Mouse (Mus musculus): ENCODE data around the gene Lpo. TPM values are rescaled to one million over a fixed set of nuclear protein-coding genes. Genes with fewer than 3 reads are reported as not detected.

Gene Lpo
- polyA plus RNA-seq, 1 experiment from 2014 or later = 0.28 TPM

DNA sequence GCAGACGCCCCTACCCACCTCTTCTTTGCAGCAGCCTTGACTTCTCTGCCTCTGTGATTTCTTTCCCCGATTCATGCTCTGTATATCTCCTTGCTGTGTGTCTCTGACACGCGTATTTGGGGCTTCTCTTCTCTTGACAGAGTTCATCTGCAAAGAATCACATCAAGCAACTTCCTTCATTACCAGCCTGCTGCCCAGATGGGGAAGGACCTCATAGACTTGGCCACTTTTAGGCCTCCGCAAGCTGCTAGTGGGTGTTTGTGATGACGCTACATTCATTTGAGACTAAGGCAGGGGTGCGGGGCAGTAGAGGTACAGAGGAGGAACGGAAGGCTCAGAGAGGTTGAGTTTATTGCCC is 25.5 kb upstream of the Lpo start:
- DNase-seq (ENCODE audit: low spot score) (no peak), ATAC-seq (replicated peaks; ENCODE audit: low FRiP score) (no peak)
- peak overlapping the region; percentile 62 for H3K9ac ChIP-seq (ENCODE audit: low read length)
- no peaks in the 10 kb centered on the region for H3K4me1 ChIP-seq (replicated peaks; ENCODE audit: control insufficient read depth, insufficient read depth, low read length)
- peak overlapping the region; percentile 66 for H3K4me2 ChIP-seq (ENCODE audit: low read depth, low read length, severe bottlenecking)
- H3K27me3 ChIP-seq (ENCODE audit: control insufficient read depth, insufficient read depth, low read length) = no peaks in the 10 kb centered on the region
- no peaks in the 10 kb centered on the region for H3K9me3 ChIP-seq (ENCODE audit: control insufficient read depth, low read length)
- H3K36me3 ChIP-seq (ENCODE audit: control insufficient read depth, insufficient read depth, low read length) = no peaks in the 10 kb centered on the region
- 36% methylated on average over 8 of the region's 8 CpGs for WGBS
- H3K4me3 ChIP-seq (ENCODE audit: low read depth, low read length) = peak overlapping the region; percentile 53
- no peak overlapping the region for H3K27ac ChIP-seq (ENCODE audit: low read depth, low read length)

DNA sequence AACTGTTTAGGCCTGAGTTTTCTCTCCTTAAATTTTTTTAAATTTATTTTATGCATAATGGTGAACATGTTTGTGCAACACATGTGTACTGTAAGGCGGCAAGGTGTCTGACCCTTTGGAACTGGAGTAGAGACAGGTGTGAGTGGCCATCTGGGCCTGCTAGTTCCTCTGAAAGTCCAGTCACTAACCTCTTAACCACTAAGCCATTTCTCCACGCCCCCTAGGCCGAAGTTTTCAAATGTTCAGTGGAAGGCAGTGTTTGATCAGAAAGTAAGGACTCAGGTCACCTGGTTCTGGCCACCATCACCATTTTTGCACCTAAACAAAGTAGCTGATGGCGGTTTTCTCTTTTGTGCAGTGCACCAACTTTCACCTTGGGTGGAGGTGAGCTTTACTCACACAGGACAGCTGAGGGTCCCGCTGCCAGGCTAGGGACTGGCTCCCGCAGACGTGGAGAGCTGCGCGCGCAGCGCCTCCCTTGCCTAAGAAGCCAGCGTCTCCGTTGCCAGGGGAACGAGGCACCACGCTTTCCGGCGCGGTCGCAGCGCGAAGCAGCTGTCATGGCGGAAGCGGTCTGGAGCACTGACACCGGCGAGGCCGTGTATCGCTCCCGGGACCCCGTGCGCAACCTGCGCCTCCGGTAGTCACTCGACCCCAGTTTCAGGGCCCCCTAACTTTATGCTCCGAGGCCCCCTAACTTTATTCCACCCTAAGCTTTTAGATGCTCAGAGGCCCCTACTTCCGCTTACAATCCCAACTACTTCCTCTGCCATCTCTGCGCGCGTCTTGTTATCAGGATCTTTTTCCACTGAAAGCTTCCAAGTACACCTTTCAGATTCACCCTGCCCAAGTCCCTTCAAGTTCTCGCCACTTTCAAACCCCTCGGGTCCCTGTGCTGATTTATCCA is 24.9 kb upstream of the Lpo start, which contains the start of gene Mks1:
Mks1 (plus strand) TSS at position 526 of the 907 bp plus-strand sequence.
- DNase-seq (ENCODE audit: low spot score) (peak; percentile 96), ATAC-seq (replicated peaks; ENCODE audit: low FRiP score) (peak; percentile 94)
- Histone ChIP-seq H3K4me2 (ENCODE audit: low read depth, low read length, severe bottlenecking) (peak within 1 kb of the TSS; percentile 66), H3K9me3 (ENCODE audit: control insufficient read depth, low read length) (no peaks in the 10 kb centered on the region), H3K36me3 (ENCODE audit: control insufficient read depth, insufficient read depth, low read length) (no peaks in the 10 kb centered on the region), H3K27ac (ENCODE audit: low read depth, low read length) (no peak within 1 kb of the TSS), H3K9ac (ENCODE audit: low read length) (peak within 1 kb of the TSS; percentile 62), H3K4me1 (replicated peaks; ENCODE audit: control insufficient read depth, insufficient read depth, low read length) (no peaks in the 10 kb centered on the region), H3K4me3 (ENCODE audit: low read depth, low read length) (peak within 1 kb of the TSS; percentile 53), H3K27me3 (ENCODE audit: control insufficient read depth, insufficient read depth, low read length) (no peaks in the 10 kb centered on the region)
- WGBS = 4% methylated on average over 40 of the region's 40 CpGs

DNA sequence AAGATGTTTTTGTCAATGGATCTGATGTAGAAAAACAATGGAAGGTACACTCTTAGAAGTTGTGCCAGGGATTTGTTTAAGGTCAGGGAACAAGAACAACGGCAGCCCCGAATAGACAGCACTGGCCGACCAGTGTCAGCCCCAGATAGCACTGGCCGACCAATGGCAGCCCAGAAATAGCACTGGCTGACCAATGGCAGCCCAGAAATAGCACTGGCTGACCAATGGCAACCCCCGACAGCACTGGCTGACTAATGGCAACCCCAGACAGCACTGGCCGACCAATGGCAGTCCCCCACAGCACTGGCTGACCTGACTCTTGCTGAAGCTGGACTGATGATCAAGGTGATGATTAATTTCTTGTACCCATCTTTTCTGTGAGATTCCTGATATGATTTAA is 19.8 kb upstream of the Lpo start:
- Histone ChIP-seq H3K4me3 (ENCODE audit: low read depth, low read length) (no peak overlapping the region), H3K27ac (ENCODE audit: low read depth, low read length) (no peak overlapping the region), H3K27me3 (ENCODE audit: control insufficient read depth, insufficient read depth, low read length) (no peaks in the 10 kb centered on the region), H3K9ac (ENCODE audit: low read length) (no peak overlapping the region), H3K4me1 (replicated peaks; ENCODE audit: control insufficient read depth, insufficient read depth, low read length) (no peaks in the 10 kb centered on the region), H3K36me3 (ENCODE audit: control insufficient read depth, insufficient read depth, low read length) (no peaks in the 10 kb centered on the region), H3K9me3 (ENCODE audit: control insufficient read depth, low read length) (no peaks in the 10 kb centered on the region), H3K4me2 (ENCODE audit: low read depth, low read length, severe bottlenecking) (no peak overlapping the region)
- 84% methylated on average over 6 of the region's 6 CpGs for WGBS
- DNase-seq (ENCODE audit: low spot score) = no peak
- no peak for ATAC-seq (replicated peaks; ENCODE audit: low FRiP score)

GRCm38 (mm10) chr11:87846968-87847600 is 19.0 kb upstream of the Lpo start:
- Histone ChIP-seq H3K9ac (ENCODE audit: low read length) (no peak overlapping the region), H3K4me1 (replicated peaks; ENCODE audit: control insufficient read depth, insufficient read depth, low read length) (no peaks in the 10 kb centered on the region), H3K27me3 (ENCODE audit: control insufficient read depth, insufficient read depth, low read length) (no peaks in the 10 kb centered on the region), H3K36me3 (ENCODE audit: control insufficient read depth, insufficient read depth, low read length) (no peaks in the 10 kb centered on the region), H3K4me3 (ENCODE audit: low read depth, low read length) (no peak overlapping the region), H3K27ac (ENCODE audit: low read depth, low read length) (no peak overlapping the region), H3K4me2 (ENCODE audit: low read depth, low read length, severe bottlenecking) (no peak overlapping the region), H3K9me3 (ENCODE audit: control insufficient read depth, low read length) (no peaks in the 10 kb centered on the region)
- WGBS = 87% methylated on average over 12 of the region's 12 CpGs
- DNase-seq (ENCODE audit: low spot score) = no peak
- ATAC-seq (replicated peaks; ENCODE audit: low FRiP score) = no peak

DNA sequence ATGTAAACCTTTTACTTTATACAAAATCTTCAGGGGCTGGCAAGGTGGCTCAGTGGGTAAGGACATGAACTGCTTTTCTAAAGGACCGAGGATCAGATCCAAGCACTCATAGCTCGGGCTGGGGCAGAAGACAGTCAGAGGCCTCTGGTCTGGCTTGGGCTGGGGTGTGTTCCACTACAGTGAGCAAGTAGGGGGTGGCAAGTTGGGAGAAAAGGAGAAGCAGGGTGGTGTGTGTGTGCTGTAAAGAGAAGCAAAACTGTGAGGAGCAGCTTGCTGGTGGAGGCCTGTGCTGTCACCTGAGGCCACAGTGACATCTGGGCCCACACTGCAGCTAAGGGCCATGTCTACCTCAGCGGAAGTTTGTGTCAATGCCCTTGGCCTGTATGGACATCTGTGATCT is 13.3 kb upstream of the Lpo start:
- no peaks in the 10 kb centered on the region for H3K9me3 ChIP-seq (ENCODE audit: control insufficient read depth, low read length)
- no peaks in the 10 kb centered on the region for H3K27me3 ChIP-seq (ENCODE audit: control insufficient read depth, insufficient read depth, low read length)
- no peaks in the 10 kb centered on the region for H3K36me3 ChIP-seq (ENCODE audit: control insufficient read depth, insufficient read depth, low read length)
- WGBS = 85% methylated on average over 3 of the region's 3 CpGs
- DNase-seq (ENCODE audit: low spot score) (peak; percentile 41), ATAC-seq (replicated peaks; ENCODE audit: low FRiP score) (no peak)
- H3K4me3 ChIP-seq (ENCODE audit: low read depth, low read length) = no peak overlapping the region
- no peak overlapping the region for H3K27ac ChIP-seq (ENCODE audit: low read depth, low read length)
- no peak overlapping the region for H3K9ac ChIP-seq (ENCODE audit: low read length)
- H3K4me2 ChIP-seq (ENCODE audit: low read depth, low read length, severe bottlenecking) = no peak overlapping the region
- no peaks in the 10 kb centered on the region for H3K4me1 ChIP-seq (replicated peaks; ENCODE audit: control insufficient read depth, insufficient read depth, low read length)

GRCm38 (mm10) chr11:87840676-87841075 is 12.6 kb upstream of the Lpo start:
- WGBS = 85% methylated on average over 8 of the region's 8 CpGs
- Histone ChIP-seq H3K4me3 (ENCODE audit: low read depth, low read length) (no peak overlapping the region), H3K4me1 (replicated peaks; ENCODE audit: control insufficient read depth, insufficient read depth, low read length) (no peaks in the 10 kb centered on the region), H3K27ac (ENCODE audit: low read depth, low read length) (no peak overlapping the region), H3K27me3 (ENCODE audit: control insufficient read depth, insufficient read depth, low read length) (no peaks in the 10 kb centered on the region), H3K36me3 (ENCODE audit: control insufficient read depth, insufficient read depth, low read length) (no peaks in the 10 kb centered on the region), H3K9me3 (ENCODE audit: control insufficient read depth, low read length) (no peaks in the 10 kb centered on the region), H3K4me2 (ENCODE audit: low read depth, low read length, severe bottlenecking) (no peak overlapping the region), H3K9ac (ENCODE audit: low read length) (no peak overlapping the region)
- no peak for DNase-seq (ENCODE audit: low spot score)
- ATAC-seq (replicated peaks; ENCODE audit: low FRiP score) = no peak

GRCm38 (mm10) chr11:87821502-87821901 is 6.6 kb downstream of the Lpo start:
- H3K36me3 ChIP-seq (ENCODE audit: control insufficient read depth, insufficient read depth, low read length) = no peaks in the 10 kb centered on the region
- no peak overlapping the region for H3K9ac ChIP-seq (ENCODE audit: low read length)
- WGBS = 38% methylated on average over 5 of the region's 5 CpGs
- H3K4me3 ChIP-seq (ENCODE audit: low read depth, low read length) = no peak overlapping the region
- DNase-seq (ENCODE audit: low spot score) (no peak), ATAC-seq (replicated peaks; ENCODE audit: low FRiP score) (no peak)
- H3K27me3 ChIP-seq (ENCODE audit: control insufficient read depth, insufficient read depth, low read length) = no peaks in the 10 kb centered on the region; the same call in 1 of the 2 replicates
- no peaks in the 10 kb centered on the region for H3K9me3 ChIP-seq (ENCODE audit: control insufficient read depth, low read length)
- H3K4me2 ChIP-seq (ENCODE audit: low read depth, low read length, severe bottlenecking) = no peak overlapping the region
- H3K27ac ChIP-seq (ENCODE audit: low read depth, low read length) = no peak overlapping the region
- H3K4me1 ChIP-seq (replicated peaks; ENCODE audit: control insufficient read depth, insufficient read depth, low read length) = peaks cover 3% of the 10 kb centered on the region; the same call in 1 of the 2 replicates

GRCm38 (mm10) chr11:87817443-87817773 is 10.7 kb downstream of the Lpo start:
- Histone ChIP-seq H3K27ac (ENCODE audit: low read depth, low read length) (no peak overlapping the region), H3K27me3 (ENCODE audit: control insufficient read depth, insufficient read depth, low read length) (no peaks in the 10 kb centered on the region; the same call in 1 of the 2 replicates), H3K4me2 (ENCODE audit: low read depth, low read length, severe bottlenecking) (peak overlapping the region; percentile 79), H3K4me1 (replicated peaks; ENCODE audit: control insufficient read depth, insufficient read depth, low read length) (peaks cover 3% of the 10 kb centered on the region; the same call in 1 of the 2 replicates), H3K36me3 (ENCODE audit: control insufficient read depth, insufficient read depth, low read length) (no peaks in the 10 kb centered on the region), H3K9ac (ENCODE audit: low read length) (peak overlapping the region; percentile 52; the same call in 1 of the 2 replicates), H3K9me3 (ENCODE audit: control insufficient read depth, low read length) (no peaks in the 10 kb centered on the region), H3K4me3 (ENCODE audit: low read depth, low read length) (peak overlapping the region; percentile 36)
- WGBS = 35% methylated on average over 4 of the region's 4 CpGs
- no peak for DNase-seq (ENCODE audit: low spot score)
- no peak for ATAC-seq (replicated peaks; ENCODE audit: low FRiP score)
